ENCODE assay signal across 8 mouse cellular contexts in the genomic region with DNA sequence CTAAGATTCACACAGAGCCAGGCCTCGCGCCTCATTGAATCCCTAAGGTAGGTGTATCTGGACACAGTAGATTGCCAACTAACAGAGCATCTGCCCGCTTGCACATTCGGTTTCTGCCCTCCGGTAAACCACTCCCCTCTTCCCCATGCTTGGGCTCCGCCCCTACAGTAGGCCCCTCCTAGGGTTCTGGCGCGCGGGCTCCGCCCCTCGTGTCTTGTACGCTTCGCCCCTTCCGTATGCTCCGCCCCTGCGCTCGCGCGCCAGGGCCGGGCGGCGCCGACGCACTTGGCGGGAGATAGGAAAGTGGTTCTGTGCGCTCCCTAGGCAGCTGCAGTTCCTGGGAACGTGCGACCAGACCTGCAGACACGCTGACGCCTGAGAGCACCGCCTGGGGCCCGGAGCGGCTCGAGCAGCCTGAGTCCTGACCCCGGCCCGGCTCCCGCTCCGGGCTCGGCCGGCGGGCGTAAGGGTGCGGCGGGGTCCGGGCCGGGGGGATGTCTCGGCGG. TPM values are rescaled to one million over a fixed set of nuclear protein-coding genes. Genes with fewer than 3 reads are reported as not detected.
DNase-seq lines count a peak whose midpoint lies in the region; ATAC-seq and TF ChIP-seq lines count a peak whose summit lies in the region.

Mybl2 (plus strand) TSS at position 353 of the 506 bp plus-strand sequence.

- H3K4me2 ChIP-seq in lung, postnatal 0 days (replicated peaks; ENCODE audit: low read depth, low read length): peak within 1 kb of the TSS; percentile 100

- 0 out of 2 replicates have a peak, but pooled peaks cover 5% of the 10 kb centered on the region for H3K27me3 ChIP-seq in hindbrain, embryonic 10.5 days (ENCODE audit: insufficient read depth, poor library complexity, severe bottlenecking)
- H3K27me3 ChIP-seq in lung, postnatal 0 days (replicated peaks; ENCODE audit: insufficient read depth, low read length): no peaks in the 10 kb centered on the region

- peak; percentile 100 for ATAC-seq in frontal cortex, adult (ENCODE audit: low TSS enrichment)
- ATAC-seq in lung, postnatal 0 days: peak; percentile 100

- peak; percentile 96 for DNase-seq in MN1 (ENCODE audit: low spot score)
- DNase-seq in cerebellum, adult 9-10 months: peak; percentile 58
- peak; percentile 94 for DNase-seq in hindbrain, embryonic 10.5 days (ENCODE audit: low spot score)
- DNase-seq in layer of hippocampus, adult 9-11 months: peak; percentile 89
- DNase-seq in lung, postnatal 0 days (ENCODE audit: low spot score): peak; percentile 98
- DNase-seq in ovary, postnatal 14 days (ENCODE audit: low spot score): peak; percentile 87
- peak; percentile 96 for DNase-seq in thymus, postnatal 14 days

- H3K9me3 ChIP-seq in hindbrain, embryonic 10.5 days: no peaks in the 10 kb centered on the region
- H3K9me3 ChIP-seq in lung, postnatal 0 days (ENCODE audit: low read length): no peaks in the 10 kb centered on the region

- TF ChIP-seq CTCF in lung, postnatal 0 days (IDR thresholded peaks at IDR 0.05): no peak

- peaks cover 40% of the 10 kb centered on the region for H3K4me1 ChIP-seq in hindbrain, embryonic 10.5 days (replicated peaks)
- peaks cover 13% of the 10 kb centered on the region for H3K4me1 ChIP-seq in lung, postnatal 0 days (ENCODE audit: insufficient read depth, low read depth, low read length)

- H3K9ac ChIP-seq in lung, postnatal 0 days (replicated peaks; ENCODE audit: low read depth): peak within 1 kb of the TSS; percentile 26; the same call in 1 of the 2 replicates

- peak within 1 kb of the TSS; percentile 91 for H3K27ac ChIP-seq in hindbrain, embryonic 10.5 days
- no peak within 1 kb of the TSS for H3K27ac ChIP-seq in lung, postnatal 0 days (ENCODE audit: low read length)

- no peak for TF ChIP-seq EP300 in lung, postnatal 0 days (IDR thresholded peaks at IDR 0.05)

- H3K4me3 ChIP-seq in hindbrain, embryonic 10.5 days: peak within 1 kb of the TSS; percentile 84
- peak within 1 kb of the TSS; percentile 56 for H3K4me3 ChIP-seq in lung, postnatal 0 days (ENCODE audit: low read depth, low read length)

- H3K36me3 ChIP-seq in hindbrain, embryonic 10.5 days: peaks cover 3% of the 10 kb centered on the region
- no peaks in the 10 kb centered on the region for H3K36me3 ChIP-seq in lung, postnatal 0 days (ENCODE audit: insufficient read depth, low read length)

- WGBS in hindbrain, embryonic 10.5 days: under 1% methylated on average over 48 of the region's 48 CpGs
- 2% methylated on average over 42 of the region's 48 CpGs for WGBS in lung, postnatal 0 days

RNA-seq across cellular contexts. Expression of gene Mybl2, which starts in this region (rescaled TPM):
- 44.5 and 51.0 TPM in 2 replicates for polyA plus RNA-seq in hindbrain, embryonic 10.5 days (2016; fragmentation: Nextera tagmentation; extraction: Ambion mirVana)
- 1.5 and 1.8 TPM in 2 replicates for polyA plus RNA-seq in lung, postnatal 0 days (2015; fragmentation: Nextera tagmentation; extraction: Ambion mirVana)

Comparison
In these comparisons a context has a peak if more than half of its experiments do, and no peak if none do; other contexts are left out.
1. RNA of gene Mybl2 (polyA plus RNA-seq): 44.5 to 51.0 TPM in hindbrain, embryonic 10.5 days; 1.5 to 1.8 TPM in lung, postnatal 0 days; every median in the first group is over 10 times any median in the second.
2. Peak in every context shown above with its lines, with median percentiles within 50 percentile points of each other: DNase-seq.